Mouse (Mus musculus) CH12.LX (cell line): ENCODE data around the gene Suz12. TPM values are rescaled to one million over a fixed set of nuclear protein-coding genes. Genes with fewer than 3 reads are reported as not detected.

Experiments
- DNase-seq: peaks from one replicate; pipeline ENCODE4 v3.0.0-alpha.2; 2013; ENCODE audit errors: extremely low read depth
- H3K27ac ChIP-seq: 2 replicates; pipeline ENCODE4 v1.5.1; 2012; ENCODE audit warnings: low read depth, mild to moderate bottlenecking, control low read depth, moderate library complexity; ENCODE audit not compliant: insufficient read depth
- H3K27me3 ChIP-seq: replicated peaks from 2 replicates; pipeline ENCODE3; 2012; ENCODE audit warnings: inconsistent platforms
- H3K36me3 ChIP-seq, 2 experiments: replicated peaks in 1 of 2; 2 replicates each; pipeline versions ENCODE3 to v1.6.1; 2012; ENCODE audit warnings: inconsistent platforms in 1 of 2, low read length in 1 of 2, mild to moderate bottlenecking in 1 of 2, mixed read lengths in 1 of 2, moderate library complexity in 1 of 2; ENCODE audit not compliant: control insufficient read depth in 1 of 2, insufficient read depth in 1 of 2
- H3K4me1 ChIP-seq, 2 experiments: 2 replicates each; pipeline ENCODE4 v1.6.1; 2012; ENCODE audit warnings: inconsistent platforms in 1 of 2, moderate library complexity in 1 of 2; ENCODE audit not compliant: insufficient read depth in 2 of 2, control insufficient read depth in 1 of 2
- H3K4me2 ChIP-seq: 2 replicates; pipeline ENCODE4 v1.6.1; 2012; ENCODE audit warnings: low read depth, mild to moderate bottlenecking, control low read depth; ENCODE audit not compliant: poor library complexity, insufficient read depth, severe bottlenecking
- H3K4me3 ChIP-seq, 3 experiments: fragments of 150-350 bp in 1 of 3; sonication (generic) in 1 of 3; replicated peaks in 1 of 3; 2 replicates each; pipeline versions ENCODE3 to v1.5.1; 2011 to 2012; ENCODE audit warnings: low read depth in 2 of 3, low read length in 2 of 3, mild to moderate bottlenecking in 2 of 3, moderate library complexity in 2 of 3, control low read depth in 1 of 3, improper control_type of control experiment in 1 of 3, inconsistent platforms in 1 of 3, mixed read lengths in 1 of 3; ENCODE audit not compliant: poor library complexity in 1 of 3
- H3K79me2 ChIP-seq: replicated peaks from 2 replicates; pipeline ENCODE4 v1.6.1; 2012; ENCODE audit warnings: mild to moderate bottlenecking, moderate library complexity; ENCODE audit not compliant: control insufficient read depth, poor library complexity, insufficient read depth, severe bottlenecking; ENCODE audit errors: extremely low read depth
- H3K9ac ChIP-seq: 2 replicates; pipeline ENCODE4 v1.6.1; 2012; ENCODE audit warnings: low read depth, mild to moderate bottlenecking, control low read depth, moderate library complexity; ENCODE audit not compliant: insufficient read depth
- H3K9me3 ChIP-seq: replicated peaks from 2 replicates; pipeline ENCODE3; 2012; ENCODE audit warnings: low read length, inconsistent platforms, mixed read lengths
- BHLHE40 ChIP-seq: IDR thresholded peaks from 2 replicates; pipeline ENCODE4 v1.6.1; 2011; ENCODE audit warnings: mild to moderate bottlenecking, low read depth, low read length, improper control_type of control experiment
- CHD1 ChIP-seq: IDR thresholded peaks from 2 replicates; pipeline ENCODE4 v1.6.1; 2012; ENCODE audit warnings: low read depth, low read length, improper control_type of control experiment, inconsistent platforms
- CHD2 ChIP-seq: IDR thresholded peaks from 2 replicates; pipeline ENCODE4 v1.6.1; 2011; ENCODE audit warnings: low read length, improper control_type of control experiment
- CTCF ChIP-seq, 2 experiments: IDR thresholded peaks in 1 of 2; conservative IDR thresholded peaks in 1 of 2; 2 replicates each; pipeline ENCODE4 v1.5.1; 2011 to 2012; ENCODE audit warnings: low read depth in 2 of 2, low read length in 2 of 2, improper control_type of control experiment in 1 of 2, inconsistent platforms in 1 of 2, mild to moderate bottlenecking in 1 of 2, moderate library complexity in 1 of 2
- E2F4 ChIP-seq: IDR thresholded peaks from 2 replicates; pipeline ENCODE4 v1.6.1; 2011; ENCODE audit warnings: low read depth, low read length, improper control_type of control experiment; ENCODE audit not compliant: insufficient replicate concordance
- ELF1 ChIP-seq: IDR thresholded peaks from 2 replicates; pipeline ENCODE4 v1.6.1; 2014; ENCODE audit warnings: low read depth, mild to moderate bottlenecking, inconsistent platforms, low read length, improper control_type of control experiment
- EP300 ChIP-seq: IDR thresholded peaks from 2 replicates; pipeline ENCODE4 v1.6.1; 2011; ENCODE audit warnings: low read length, improper control_type of control experiment
- ETS1 ChIP-seq: conservative IDR thresholded peaks from 2 replicates; pipeline ENCODE4 v1.6.1; 2012; ENCODE audit warnings: low read depth, mild to moderate bottlenecking, inconsistent platforms, low read length, improper control_type of control experiment, moderate library complexity
- GABPA ChIP-seq: IDR thresholded peaks from 2 replicates; pipeline ENCODE4 v1.6.1; 2012; ENCODE audit warnings: low read depth, low read length, improper control_type of control experiment, inconsistent platforms; ENCODE audit not compliant: insufficient replicate concordance
- JUN ChIP-seq: IDR thresholded peaks from 2 replicates; pipeline ENCODE4 v1.6.1; 2011; ENCODE audit warnings: low read depth, mild to moderate bottlenecking, low read length, improper control_type of control experiment, moderate library complexity; ENCODE audit not compliant: insufficient read depth
- JUND ChIP-seq: conservative IDR thresholded peaks from 2 replicates; pipeline ENCODE4 v1.6.1; 2011; ENCODE audit warnings: low read depth, low read length, improper control_type of control experiment
- KAT2A ChIP-seq: IDR thresholded peaks from 2 replicates; pipeline ENCODE4 v1.6.1; 2012; ENCODE audit warnings: low read length, improper control_type of control experiment, inconsistent platforms; ENCODE audit not compliant: insufficient replicate concordance
- MAFK ChIP-seq: IDR thresholded peaks from 2 replicates; pipeline ENCODE4 v1.6.1; 2011; ENCODE audit warnings: low read length, improper control_type of control experiment; ENCODE audit not compliant: insufficient replicate concordance
- MAX ChIP-seq: IDR thresholded peaks from 2 replicates; pipeline ENCODE4 v1.6.1; 2011; ENCODE audit warnings: low read length, improper control_type of control experiment
- MAZ ChIP-seq: IDR thresholded peaks from 2 replicates; pipeline ENCODE4 v1.6.1; 2012; ENCODE audit warnings: low read depth, mild to moderate bottlenecking, inconsistent platforms, low read length, improper control_type of control experiment, moderate library complexity
- MEF2A ChIP-seq: IDR thresholded peaks from 2 replicates; pipeline ENCODE4 v1.6.1; 2014; ENCODE audit warnings: low read depth, mild to moderate bottlenecking, inconsistent platforms, low read length, improper control_type of control experiment, borderline replicate concordance
- NELFE ChIP-seq: IDR thresholded peaks from 2 replicates; pipeline ENCODE4 v1.6.1; 2011; ENCODE audit warnings: low read depth, low read length, improper control_type of control experiment
- PAX5 ChIP-seq: IDR thresholded peaks from 2 replicates; pipeline ENCODE4 v1.6.1; 2012; ENCODE audit warnings: low read length, inconsistent platforms, mixed read lengths
- POLR2A ChIP-seq: IDR thresholded peaks from 2 replicates; pipeline ENCODE4 v1.6.1; 2011; ENCODE audit warnings: low read depth, mild to moderate bottlenecking, improper control_type of control experiment, low read length
- POLR2AphosphoS2 ChIP-seq: IDR thresholded peaks from 2 replicates; pipeline ENCODE4 v1.6.1; 2011; ENCODE audit warnings: low read depth, low read length, improper control_type of control experiment
- RAD21 ChIP-seq: IDR thresholded peaks from 2 replicates; pipeline ENCODE4 v1.6.1; 2011; ENCODE audit warnings: low read depth, mild to moderate bottlenecking, low read length, improper control_type of control experiment, moderate library complexity
- RCOR1 ChIP-seq: conservative IDR thresholded peaks from 2 replicates; pipeline ENCODE4 v1.6.1; 2012; ENCODE audit warnings: low read depth, mild to moderate bottlenecking, inconsistent platforms, low read length, improper control_type of control experiment
- TBP ChIP-seq: conservative IDR thresholded peaks from 2 replicates; pipeline ENCODE4 v1.6.1; 2011; ENCODE audit warnings: low read depth, low read length, improper control_type of control experiment
- UBTF ChIP-seq: IDR thresholded peaks from 2 replicates; pipeline ENCODE4 v1.6.1; 2012; ENCODE audit warnings: low read depth, mild to moderate bottlenecking, inconsistent platforms, low read length, improper control_type of control experiment, moderate library complexity
- USF1 ChIP-seq: IDR thresholded peaks from 2 replicates; pipeline ENCODE4 v1.6.1; 2014; ENCODE audit warnings: low read depth, mild to moderate bottlenecking, inconsistent platforms, low read length, improper control_type of control experiment
- ZKSCAN1 ChIP-seq: IDR thresholded peaks from 2 replicates; pipeline ENCODE4 v1.6.1; 2012; ENCODE audit warnings: low read depth, inconsistent platforms, low read length, improper control_type of control experiment, borderline replicate concordance
- ZMIZ1 ChIP-seq: IDR thresholded peaks from 2 replicates; pipeline ENCODE4 v1.6.1; 2012; ENCODE audit warnings: low read depth, mild to moderate bottlenecking, inconsistent platforms, low read length, improper control_type of control experiment
- ZNF384 ChIP-seq: IDR thresholded peaks from 2 replicates; pipeline ENCODE4 v1.6.1; 2012; ENCODE audit warnings: low read depth, low read length, improper control_type of control experiment, inconsistent platforms
- dilution Hi-C: fragments of 300-500 bp; cut with MboI; formaldehyde crosslinking; loops from 2 replicates; pipeline ENCODE4 v1.14.3; 2020; ENCODE audit warnings: low sequenced_read_pairs; ENCODE audit not compliant: extremely low pct_unique_long_range_greater_than_20kb, extremely low pct_ligation_motif_present
- in situ Hi-C: fragments of 300-500 bp; cut with MboI; formaldehyde crosslinking; loops from 3 replicates; pipeline ENCODE4 v1.14.3; 2019; ENCODE audit warnings: low sequenced_read_pairs, low pct_ligation_motif_present, low pct_unique_long_range_greater_than_20kb, mixed read lengths
- polyA plus RNA-seq: library from polyadenylated mRNA; unstranded; fragments of >175 nt; gene quantifications from 2 replicates; pipeline ENCODE4 v1.2.1, GENCODE M21; 2012; ENCODE audit warnings: low read depth; ENCODE audit not compliant: insufficient read length
- total RNA-seq, 2 experiments: library from RNA; depleted of rRNA; stranded (reverse); fragments of 300-350 nt in 1 of 2; fragments of >200 nt in 1 of 2; gene quantifications; 2 replicates each; pipeline ENCODE4 v1.2.3; 2012 to 2014

Suz12 gene
- total and polyA plus RNA-seq, 3 experiments, result 56.7 to 160 (median 124) TPM

DNA sequence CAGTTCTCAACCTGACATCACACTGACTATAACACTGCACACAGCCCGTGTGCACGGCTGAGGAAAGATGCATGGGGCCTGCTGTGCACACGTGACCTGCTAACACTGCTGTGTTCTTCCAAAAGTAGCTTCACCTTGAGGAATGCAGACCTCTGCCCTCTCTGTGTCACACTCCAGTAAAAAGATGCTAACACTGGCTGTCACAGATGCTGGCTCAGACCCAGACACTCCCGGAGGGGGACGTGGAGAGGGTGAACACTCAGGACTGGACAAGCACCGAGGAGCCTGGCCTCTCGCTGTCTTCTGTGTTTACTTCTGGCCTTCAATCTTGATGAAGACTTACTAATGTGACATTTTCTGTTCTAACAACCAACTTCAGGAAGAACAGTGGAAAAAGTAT is 54.0 kb downstream of the Suz12 start:
- Histone ChIP-seq H3K4me3 (no peak overlapping the region), H3K9me3 (no peaks in the 10 kb centered on the region), H3K36me3 (peaks cover 36 to 67% of the 10 kb centered on the region in 2 experiments), H3K27me3 (no peaks in the 10 kb centered on the region), H3K79me2 (no peaks in the 10 kb centered on the region), H3K9ac (no peak overlapping the region), H3K27ac (no peak overlapping the region), H3K4me1 (peaks cover 12 to 49% of the 10 kb centered on the region in 2 experiments), H3K4me2 (no peak overlapping the region)
- TF ChIP-seq ZMIZ1, result no peak
- TF ChIP-seq MAX, result no peak
- no peak for TF ChIP-seq NELFE
- no peak for TF ChIP-seq CHD2
- TF ChIP-seq UBTF, result no peak
- no peak for TF ChIP-seq POLR2AphosphoS2
- no peak for TF ChIP-seq MAFK
- TF ChIP-seq ZKSCAN1, result no peak
- no peak for TF ChIP-seq ZNF384
- no peak for TF ChIP-seq E2F4
- no peak for TF ChIP-seq GABPA
- no peak for TF ChIP-seq CHD1
- TF ChIP-seq EP300, result no peak
- no peak for TF ChIP-seq MAZ
- no peak for TF ChIP-seq ELF1
- TF ChIP-seq CTCF (conservative IDR thresholded peaks at IDR 0.05 in 1 of 2, IDR thresholded peaks at IDR 0.05 in 1 of 2; ENCODE audit: low read depth in 2 of 2, low read length in 2 of 2), result no peak
- no peak for TF ChIP-seq JUND
- TF ChIP-seq TBP, result no peak
- TF ChIP-seq POLR2A, result no peak
- no peak for TF ChIP-seq KAT2A
- dilution Hi-C loops, result no loop called here
- in situ Hi-C loops, result no loop called here
- DNase-seq, result no peak

DNA sequence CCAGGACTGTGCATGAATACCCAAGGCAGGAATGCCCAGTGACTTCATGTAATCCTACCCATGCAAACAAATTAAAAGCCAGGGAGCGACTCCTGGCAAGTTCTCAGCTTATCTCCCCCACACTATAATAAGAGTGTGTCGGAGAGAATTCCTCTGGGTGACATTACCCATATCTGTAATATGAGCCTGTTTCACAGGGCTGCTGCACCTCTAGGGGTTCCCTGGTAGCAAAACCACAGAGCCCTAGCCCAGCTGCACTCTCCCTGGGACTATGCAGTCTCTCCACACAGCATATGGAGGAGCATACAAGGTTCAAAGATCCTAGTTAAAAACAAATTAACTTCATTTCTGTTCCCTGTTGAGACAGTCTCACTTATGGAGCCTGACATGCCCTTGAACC is 57.2 kb downstream of the Suz12 start:
- peaks cover 58 to 83% of the 10 kb centered on the region in 2 experiments for H3K36me3 ChIP-seq
- in situ Hi-C loops, result no loop called here
- H3K27ac ChIP-seq, result no peak overlapping the region

More for the DNA sequence above, 57.2 kb downstream of the Suz12 start:
- no peak overlapping the region for H3K4me3 ChIP-seq
- peaks cover 0 to 43% of the 10 kb centered on the region in 2 experiments; a peak in 2 of 4 replicates for H3K4me1 ChIP-seq
- no peaks in the 10 kb centered on the region for H3K27me3 ChIP-seq
- dilution Hi-C loops, result no loop called here
- no peak overlapping the region for H3K9ac ChIP-seq
- DNase-seq, result no peak
- TF ChIP-seq BHLHE40 (no peak), RAD21 (no peak), USF1 (no peak), MEF2A (no peak), KAT2A (no peak), ETS1 (no peak), JUN (no peak), EP300 (no peak), NELFE (no peak), PAX5 (no peak), E2F4 (no peak), RCOR1 (no peak), ELF1 (no peak), POLR2A (no peak)
- H3K4me2 ChIP-seq, result no peak overlapping the region
- H3K79me2 ChIP-seq, result peaks cover 2% of the 10 kb centered on the region; the same call in 1 of the 2 replicates
- no peaks in the 10 kb centered on the region for H3K9me3 ChIP-seq
